Mouse (Mus musculus) G1E (cell line): ENCODE data around the gene Sparcl1. TPM values are rescaled to one million over a fixed set of nuclear protein-coding genes. Genes with fewer than 3 reads are reported as not detected.

Experiments used
- ATAC-seq: 2 replicates; pipeline ENCODE4 v1.8.0; 2016; ENCODE audit warnings: mild to moderate bottlenecking; ENCODE audit not compliant: insufficient number of reproducible peaks, poor library complexity, low FRiP score, severe bottlenecking; ENCODE audit errors: extremely low read depth
- DNase-seq: peaks from one replicate; pipeline ENCODE4 v3.0.0; 2012; ENCODE audit warnings: low spot score
- H3K27me3 ChIP-seq: 2 replicates; pipeline ENCODE4 v1.6.1; 2012; ENCODE audit warnings: mild to moderate bottlenecking, low read length, inconsistent platforms; ENCODE audit not compliant: insufficient read depth
- H3K36me3 ChIP-seq: replicated peaks from 2 replicates; pipeline ENCODE3; 2012; ENCODE audit warnings: mild to moderate bottlenecking, inconsistent platforms
- H3K4me1 ChIP-seq: 2 replicates; pipeline ENCODE4 v1.6.1; 2012; ENCODE audit warnings: low read depth, low read length, inconsistent platforms, mixed read lengths; ENCODE audit not compliant: insufficient read depth
- H3K4me3 ChIP-seq: 2 replicates; pipeline ENCODE4 v1.5.1; 2012; ENCODE audit warnings: low read depth, mild to moderate bottlenecking, inconsistent platforms, low read length, moderate library complexity, mixed read lengths
- H3K9me3 ChIP-seq: replicated peaks from 2 replicates; pipeline ENCODE4 v1.6.1; 2012; ENCODE audit warnings: inconsistent platforms
- CTCF ChIP-seq: IDR thresholded peaks from 2 replicates; pipeline ENCODE4 v1.5.1; 2012; ENCODE audit warnings: low read depth, low read length, inconsistent platforms, mixed read lengths
- GATA1 ChIP-seq: IDR thresholded peaks from 2 replicates; pipeline ENCODE4 v1.6.1; 2012; ENCODE audit warnings: borderline replicate concordance, low read length, inconsistent platforms, mixed read lengths
- GATA2 ChIP-seq: IDR thresholded peaks from 2 replicates; pipeline ENCODE4 v1.6.1; 2012; ENCODE audit warnings: low read depth, low read length, inconsistent platforms, borderline replicate concordance
- POLR2AphosphoS5 ChIP-seq: IDR thresholded peaks from 2 replicates; pipeline ENCODE4 v1.6.1; 2012; ENCODE audit warnings: low read depth, low read length, inconsistent platforms; ENCODE audit not compliant: insufficient replicate concordance
- TAL1 ChIP-seq: conservative IDR thresholded peaks from 2 replicates; pipeline ENCODE4 v1.6.1; 2012; ENCODE audit warnings: low read depth, low read length, inconsistent platforms, mixed read lengths
- polyA plus RNA-seq: library from polyadenylated mRNA; stranded (reverse); fragments of >175 nt; gene quantifications from 2 replicates; pipeline ENCODE4 v1.2.3, GENCODE M21; 2012
- total RNA-seq, 2 experiments: library from RNA; stranded (forward) in 1 of 2; stranded (reverse) in 1 of 2; fragments of 200-1000 nt in 1 of 2; fragments of >200 nt in 1 of 2; fragmentation: Nextera tagmentation in 1 of 2; gene quantifications; 2 replicates each; pipeline ENCODE4 v1.2.3; 2014 to 2017

The Sparcl1 gene
- total and polyA plus RNA-seq, 3 experiments, result not detected

DNA sequence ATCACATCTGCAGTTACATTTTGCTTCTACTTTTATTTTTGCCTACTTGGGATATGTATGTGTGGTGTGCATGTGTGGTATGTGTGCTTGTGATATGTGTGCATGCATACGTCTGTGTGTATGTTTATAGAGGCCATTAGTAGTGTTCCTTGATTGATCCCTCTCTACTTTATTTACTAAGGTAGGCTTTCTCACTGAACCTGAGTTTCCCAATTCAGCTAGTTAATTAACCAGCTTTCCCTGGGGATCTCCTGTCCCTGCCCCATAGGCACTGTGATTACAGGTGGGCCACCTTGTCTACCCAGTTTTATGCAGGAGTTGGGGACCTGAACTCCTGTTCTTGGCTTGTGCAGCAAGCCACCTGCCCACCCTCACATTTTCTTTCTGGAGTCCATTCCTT, 76.8 kb downstream of the Sparcl1 start:
- H3K4me1 ChIP-seq, result no peaks in the 10 kb centered on the region
- TF ChIP-seq CTCF, result no peak
- TF ChIP-seq TAL1, result no peak
- TF ChIP-seq GATA2, result no peak
- no peak for TF ChIP-seq GATA1
- no peak for TF ChIP-seq POLR2AphosphoS5
- no peaks in the 10 kb centered on the region for H3K9me3 ChIP-seq
- H3K27me3 ChIP-seq, result no peaks in the 10 kb centered on the region
- no peak for ATAC-seq
- no peak for DNase-seq
- H3K4me3 ChIP-seq, result no peak overlapping the region
- no peaks in the 10 kb centered on the region for H3K36me3 ChIP-seq

DNA sequence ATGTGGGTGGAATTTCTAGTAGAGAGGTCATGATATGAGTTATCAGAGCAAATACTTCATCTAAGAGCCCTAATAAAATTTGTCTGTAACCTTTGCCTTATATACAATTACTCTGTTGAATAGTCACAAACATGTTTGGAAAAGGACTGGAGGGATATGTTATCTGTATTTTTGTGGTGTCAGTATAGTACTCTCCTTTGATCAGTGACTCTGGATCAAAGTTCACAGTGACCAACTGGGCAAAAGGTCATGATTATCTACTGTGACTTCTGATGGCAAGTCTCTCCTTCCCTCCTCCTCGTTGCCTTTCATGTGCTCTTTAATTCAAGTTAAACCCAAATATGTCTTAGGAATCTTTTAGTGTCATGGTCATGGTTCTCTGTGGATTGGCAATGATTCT, 77.7 kb downstream of the Sparcl1 start:
- no peaks in the 10 kb centered on the region for H3K9me3 ChIP-seq
- ATAC-seq (no peak), DNase-seq (no peak)
- no peak overlapping the region for H3K4me3 ChIP-seq
- TF ChIP-seq POLR2AphosphoS5, result no peak
- no peak for TF ChIP-seq GATA1
- TF ChIP-seq TAL1, result no peak
- TF ChIP-seq CTCF, result no peak
- TF ChIP-seq GATA2, result no peak
- H3K36me3 ChIP-seq, result no peaks in the 10 kb centered on the region
- H3K4me1 ChIP-seq, result no peaks in the 10 kb centered on the region
- H3K27me3 ChIP-seq, result no peaks in the 10 kb centered on the region

DNA sequence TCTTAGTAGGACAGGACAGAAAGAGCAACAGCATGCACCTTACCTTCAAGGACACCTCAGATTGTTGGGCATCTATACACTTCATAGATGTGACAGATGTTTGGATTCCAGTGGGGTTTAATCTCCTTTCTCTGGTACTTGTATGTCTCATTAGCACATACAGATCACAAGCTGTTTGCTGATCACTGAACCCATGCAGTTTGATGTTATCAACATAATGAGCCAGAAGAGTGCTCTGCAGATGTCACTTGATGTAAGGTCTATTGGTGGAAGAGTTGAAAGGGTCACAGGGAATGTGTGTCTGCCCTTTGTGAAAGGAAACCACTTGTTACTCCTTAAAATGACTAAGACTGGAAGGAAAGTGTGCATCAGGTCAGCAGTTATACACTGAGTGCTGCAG, 78.5 kb downstream of the Sparcl1 start:
- Histone ChIP-seq H3K27me3 (no peaks in the 10 kb centered on the region), H3K4me3 (no peak overlapping the region), H3K36me3 (no peaks in the 10 kb centered on the region), H3K9me3 (no peaks in the 10 kb centered on the region), H3K4me1 (no peaks in the 10 kb centered on the region)
- TF ChIP-seq GATA1, result no peak
- TF ChIP-seq CTCF, result no peak
- TF ChIP-seq POLR2AphosphoS5, result no peak
- no peak for TF ChIP-seq GATA2
- ATAC-seq (no peak), DNase-seq (no peak)

GRCm38 (mm10) chr5:104032434-104033097, 81.0 kb downstream of the Sparcl1 start:
- Histone ChIP-seq H3K4me3 (no peak overlapping the region), H3K36me3 (no peaks in the 10 kb centered on the region), H3K9me3 (no peaks in the 10 kb centered on the region), H3K4me1 (no peaks in the 10 kb centered on the region), H3K27me3 (no peaks in the 10 kb centered on the region)
- no peak for ATAC-seq
- TF ChIP-seq CTCF (no peak), POLR2AphosphoS5 (no peak), GATA1 (no peak), GATA2 (no peak), TAL1 (no peak)
- no peak for DNase-seq

Other genes starting within 250 kb of the Sparcl1 start
- 1.5 TPM in 2 replicates for gene Klhl8, start 202.5 kb downstream of the Sparcl1 start, total RNA-seq (2014; fragmentation: Nextera tagmentation)
- gene Klhl8, start 202.5 kb downstream of the Sparcl1 start, total RNA-seq (2017), result 3.0 and 3.3 TPM in 2 replicates
- 0.04 and 0.11 TPM in 2 replicates for gene Klhl8, start 202.5 kb downstream of the Sparcl1 start, polyA plus RNA-seq
- gene Hsd17b13, start 136.3 kb downstream of the Sparcl1 start, total RNA-seq (2014; fragmentation: Nextera tagmentation), result not detected in 2 replicates
- gene Hsd17b13, start 136.3 kb downstream of the Sparcl1 start, total RNA-seq (2017), result 0.12 TPM in 1 of 2 replicates, not detected in the other
- not detected in 2 replicates for gene Hsd17b13, start 136.3 kb downstream of the Sparcl1 start, polyA plus RNA-seq
- 9.2 and 11.7 TPM in 2 replicates for gene Hsd17b11, start 91.8 kb downstream of the Sparcl1 start, total RNA-seq (2014; fragmentation: Nextera tagmentation)
- gene Hsd17b11, start 91.8 kb downstream of the Sparcl1 start, total RNA-seq (2017), result 9.0 and 9.5 TPM in 2 replicates
- gene Hsd17b11, start 91.8 kb downstream of the Sparcl1 start, polyA plus RNA-seq, result 0.47 and 0.82 TPM in 2 replicates
- 61.9 and 65.6 TPM in 2 replicates for gene Nudt9, start 67.4 kb downstream of the Sparcl1 start, total RNA-seq (2014; fragmentation: Nextera tagmentation)
- gene Nudt9, start 67.4 kb downstream of the Sparcl1 start, total RNA-seq (2017), result 66.7 and 71.6 TPM in 2 replicates
- 116 and 139 TPM in 2 replicates for gene Nudt9, start 67.4 kb downstream of the Sparcl1 start, polyA plus RNA-seq
- gene Gm17660, start 36.1 kb downstream of the Sparcl1 start, total RNA-seq (2014; fragmentation: Nextera tagmentation), result not detected in 2 replicates
- gene Gm17660, start 36.1 kb downstream of the Sparcl1 start, total RNA-seq (2017), result not detected in 2 replicates
- not detected in 2 replicates for gene Gm17660, start 36.1 kb downstream of the Sparcl1 start, polyA plus RNA-seq
- not detected in 2 replicates for gene Dspp, start 57.0 kb upstream of the Sparcl1 start, total RNA-seq (2014; fragmentation: Nextera tagmentation)
- gene Dspp, start 57.0 kb upstream of the Sparcl1 start, total RNA-seq (2017), result under 0.01 and 0.11 TPM in 2 replicates
- not detected in 2 replicates for gene Dspp, start 57.0 kb upstream of the Sparcl1 start, polyA plus RNA-seq
- not detected in 2 replicates for gene Dmp1, start 88.9 kb upstream of the Sparcl1 start, total RNA-seq (2014; fragmentation: Nextera tagmentation)
- 0.05 TPM in 1 of 2 replicates, not detected in the other for gene Dmp1, start 88.9 kb upstream of the Sparcl1 start, total RNA-seq (2017)
- gene Dmp1, start 88.9 kb upstream of the Sparcl1 start, polyA plus RNA-seq, result not detected in 2 replicates
- gene Ibsp, start 185.4 kb upstream of the Sparcl1 start, total RNA-seq (2014; fragmentation: Nextera tagmentation), result not detected in 2 replicates
- gene Ibsp, start 185.4 kb upstream of the Sparcl1 start, total RNA-seq (2017), result 0.16 TPM in 1 of 2 replicates, not detected in the other
- gene Ibsp, start 185.4 kb upstream of the Sparcl1 start, polyA plus RNA-seq, result not detected in 2 replicates
- not detected in 2 replicates for gene Mepe, start 211.6 kb upstream of the Sparcl1 start, total RNA-seq (2014; fragmentation: Nextera tagmentation)
- 0.06 TPM in 1 of 2 replicates, not detected in the other for gene Mepe, start 211.6 kb upstream of the Sparcl1 start, total RNA-seq (2017)
- gene Mepe, start 211.6 kb upstream of the Sparcl1 start, polyA plus RNA-seq, result not detected in 2 replicates